Mouse (Mus musculus) midbrain, embryonic 16.5 days (tissue): ENCODE measurements around the gene Trim38. TPM values are rescaled to one million over a fixed set of nuclear protein-coding genes. Genes with fewer than 3 reads are reported as not detected.

Experiments used
- ATAC-seq: fragments of 200-750 bp; cut with Nextera tagmentation; 2 replicates; pipeline ENCODE4 v1.8.0; 2017; ENCODE audit warnings: moderate TSS enrichment
- H3K27ac ChIP-seq: fragments of 300-500 bp; sonication (generic); 2 replicates; pipeline ENCODE4 v1.5.1; 2014; ENCODE audit warnings: mild to moderate bottlenecking, low read length, mixed read lengths
- H3K27me3 ChIP-seq: fragments of 300-500 bp; sonication (generic); 2 replicates; pipeline ENCODE4 v1.6.1; 2014; ENCODE audit warnings: low read depth, low read length, mixed read lengths; ENCODE audit not compliant: control insufficient read depth, insufficient read depth
- H3K36me3 ChIP-seq: fragments of 300-500 bp; sonication (generic); 2 replicates; pipeline ENCODE4 v1.6.1; 2014; ENCODE audit warnings: mild to moderate bottlenecking, low read length, moderate library complexity, mixed read lengths; ENCODE audit not compliant: control insufficient read depth, insufficient read depth
- H3K4me1 ChIP-seq: fragments of 300-500 bp; sonication (generic); 2 replicates; pipeline ENCODE4 v1.6.1; 2014; ENCODE audit warnings: mild to moderate bottlenecking, low read length, mixed read lengths; ENCODE audit not compliant: control insufficient read depth, insufficient read depth
- H3K4me2 ChIP-seq: fragments of 300-500 bp; sonication (generic); 2 replicates; pipeline ENCODE4 v1.6.1; 2014; ENCODE audit warnings: mild to moderate bottlenecking, low read length, mixed read lengths
- H3K4me3 ChIP-seq: fragments of 300-500 bp; sonication (generic); 2 replicates; pipeline ENCODE4 v1.5.1; 2014; ENCODE audit warnings: low read depth, mild to moderate bottlenecking, low read length, moderate library complexity, mixed read lengths
- H3K9ac ChIP-seq: fragments of 300-500 bp; sonication (generic); 2 replicates; pipeline ENCODE4 v1.6.1; 2014; ENCODE audit warnings: low read depth, low read length, mixed read lengths
- H3K9me3 ChIP-seq: fragments of 300-500 bp; sonication (generic); replicated peaks from 2 replicates; pipeline ENCODE4 v1.6.1; 2014; ENCODE audit warnings: mild to moderate bottlenecking, low read length, mixed read lengths; ENCODE audit not compliant: control insufficient read depth, poor library complexity, severe bottlenecking
- WGBS: fragments of 180-500 bp; shearing (Covaris S2); extraction: QIAGEN DNeasy Blood & Tissue Kit; methylation state at CpG from one replicate; pipeline ENCODE4 v1.1.7; 2014; 5-methylcytosine and 5-hydroxymethylcytosine counted together
- polyA plus RNA-seq: library from polyadenylated mRNA; unstranded; fragments of >200 nt; fragmentation: Nextera tagmentation; extraction: Ambion mirVana; gene quantifications from 2 replicates; pipeline ENCODE4 v1.2.1, GENCODE M21; 2015

Trim38 gene
- polyA plus RNA-seq, 1 experiment from 2014 or later: not detected

DNA sequence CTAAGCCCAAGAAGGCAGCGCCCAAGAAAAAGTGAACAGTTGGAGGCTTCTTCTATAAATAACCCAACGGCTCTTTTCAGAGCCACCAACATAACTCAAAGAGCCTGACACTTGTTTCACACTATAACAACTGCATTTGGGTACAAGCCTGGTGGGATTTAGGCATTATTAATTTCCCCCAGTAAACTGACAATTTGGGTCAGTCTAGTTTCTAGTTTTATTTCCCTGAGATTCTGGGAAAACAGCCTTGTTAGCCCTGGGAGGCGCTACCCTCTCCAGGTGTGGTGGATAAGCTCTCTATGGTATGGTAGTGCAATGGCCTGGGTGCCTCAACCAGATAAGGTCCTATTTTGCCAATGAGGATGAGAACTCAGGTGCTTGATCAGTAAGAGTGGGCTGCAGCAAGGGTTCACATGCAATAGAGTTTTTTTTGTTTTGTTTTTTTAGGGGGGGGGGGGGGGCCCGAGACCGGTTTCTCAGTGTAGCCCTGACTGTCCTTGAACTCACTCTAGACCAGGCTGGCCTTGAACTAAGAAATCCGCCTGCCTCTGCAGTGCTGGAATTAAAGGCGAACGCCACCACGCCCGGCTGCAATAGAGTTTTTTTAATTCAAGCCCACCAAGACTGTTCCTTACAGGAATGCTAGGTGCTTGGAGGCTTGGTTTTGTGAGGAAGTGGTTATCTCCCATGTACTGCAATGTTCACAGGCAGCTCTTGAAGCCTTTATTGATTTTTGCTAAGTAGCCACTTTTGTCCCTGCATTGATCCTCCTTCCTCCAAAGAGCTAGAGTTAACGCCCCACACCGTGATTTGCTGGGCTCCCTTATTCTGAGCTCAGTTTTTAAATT, 5.2 kb upstream of the Trim38 start:
- peak overlapping the region; percentile 82 for H3K4me2 ChIP-seq
- no peak for ATAC-seq
- H3K27me3 ChIP-seq: no peaks in the 10 kb centered on the region
- no peaks in the 10 kb centered on the region for H3K36me3 ChIP-seq
- H3K4me1 ChIP-seq: peaks cover 25% of the 10 kb centered on the region
- whole genome bisulfite sequencing: 33% methylated on average over 12 of the region's 12 CpGs
- peak overlapping the region; percentile 49 for H3K4me3 ChIP-seq
- H3K27ac ChIP-seq: peak overlapping the region; percentile 67
- peak overlapping the region; percentile 64 for H3K9ac ChIP-seq
- no peaks in the 10 kb centered on the region for H3K9me3 ChIP-seq

DNA sequence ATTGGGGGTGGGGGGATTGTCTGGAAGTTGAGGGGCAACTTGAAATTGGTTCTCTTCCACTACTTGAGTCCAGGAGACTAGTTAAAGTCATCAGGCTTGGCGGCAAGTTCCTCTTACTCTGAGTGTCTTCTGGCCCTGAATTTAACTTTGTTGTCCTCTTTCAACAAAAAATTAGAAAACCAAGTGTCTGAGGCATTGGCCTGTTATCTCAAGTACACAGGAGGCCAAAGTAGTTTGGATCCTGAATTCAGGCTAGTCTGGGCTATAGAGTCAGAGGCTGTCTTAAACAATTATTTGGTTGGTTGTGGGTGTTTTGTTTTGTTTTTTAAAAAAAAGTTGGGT, 4.6 kb upstream of the Trim38 start:
- peaks cover 21% of the 10 kb centered on the region for H3K4me1 ChIP-seq
- H3K9ac ChIP-seq: no peak overlapping the region
- WGBS: 68% methylated on average over 1 of the region's 1 CpGs
- H3K4me3 ChIP-seq: no peak overlapping the region
- ATAC-seq: no peak
- H3K27me3 ChIP-seq: no peaks in the 10 kb centered on the region
- no peak overlapping the region for H3K4me2 ChIP-seq
- H3K36me3 ChIP-seq: no peaks in the 10 kb centered on the region
- H3K9me3 ChIP-seq: no peaks in the 10 kb centered on the region
- no peak overlapping the region for H3K27ac ChIP-seq

DNA sequence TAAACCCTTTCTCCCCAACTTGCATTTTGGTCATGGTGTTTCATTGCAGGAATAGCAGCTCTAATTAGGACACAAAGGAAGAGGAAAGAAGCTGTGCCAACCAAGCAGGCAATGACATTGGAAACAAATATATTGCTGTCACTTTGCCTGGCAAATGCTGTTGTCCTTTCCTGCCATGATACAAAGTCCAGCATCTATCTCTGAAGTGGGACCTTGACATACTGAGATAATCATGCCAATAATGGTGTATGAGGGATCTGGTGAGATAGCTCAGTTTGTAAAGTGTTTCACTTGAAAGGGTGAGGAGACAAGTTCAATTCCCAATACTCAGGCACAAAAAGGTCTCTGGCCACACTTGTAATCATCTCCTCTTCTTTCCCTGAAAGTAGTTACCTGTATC, 2.9 kb upstream of the Trim38 start:
- no peaks in the 10 kb centered on the region for H3K9me3 ChIP-seq
- ATAC-seq: no peak
- H3K27ac ChIP-seq: no peak overlapping the region
- H3K4me3 ChIP-seq: no peak overlapping the region
- no peaks in the 10 kb centered on the region for H3K27me3 ChIP-seq
- no peak overlapping the region for H3K4me2 ChIP-seq
- no peaks in the 10 kb centered on the region for H3K36me3 ChIP-seq
- H3K9ac ChIP-seq: no peak overlapping the region
- H3K4me1 ChIP-seq: peaks cover 18% of the 10 kb centered on the region

DNA sequence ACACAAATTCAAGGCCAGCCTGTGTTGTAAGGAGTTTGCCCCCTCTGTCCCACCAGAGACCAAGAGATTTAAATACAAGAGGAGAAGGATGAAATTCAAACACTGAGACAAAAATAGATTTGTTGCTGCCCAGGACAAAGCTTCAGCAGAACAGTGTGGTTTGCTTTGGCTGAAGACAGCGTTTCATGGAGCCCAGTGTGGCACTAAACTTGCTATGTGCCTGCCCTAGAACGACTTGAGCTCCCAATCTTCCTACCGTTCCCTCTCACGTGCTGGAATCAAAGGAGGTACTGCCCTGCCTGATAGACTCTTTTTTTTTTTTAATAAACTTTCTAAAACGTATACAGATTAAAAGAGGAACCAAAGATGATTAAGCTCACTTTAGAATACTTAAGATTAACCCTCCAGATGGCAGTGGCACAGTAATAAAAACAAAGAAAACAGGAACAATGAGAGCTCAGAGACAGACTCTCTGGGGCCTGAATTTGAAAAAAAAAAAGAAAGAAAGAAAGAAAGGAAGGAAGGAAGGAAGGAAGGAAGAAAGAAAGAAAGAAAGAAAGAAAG, 797 bp upstream of the Trim38 start:
- no peak for ATAC-seq
- Histone ChIP-seq H3K4me2 (no peak overlapping the region), H3K27me3 (no peaks in the 10 kb centered on the region), H3K9ac (no peak overlapping the region), H3K27ac (no peak overlapping the region), H3K36me3 (no peaks in the 10 kb centered on the region), H3K9me3 (no peaks in the 10 kb centered on the region), H3K4me3 (no peak overlapping the region), H3K4me1 (peaks cover 16% of the 10 kb centered on the region)
- 34% methylated on average over 5 of the region's 5 CpGs for WGBS

DNA sequence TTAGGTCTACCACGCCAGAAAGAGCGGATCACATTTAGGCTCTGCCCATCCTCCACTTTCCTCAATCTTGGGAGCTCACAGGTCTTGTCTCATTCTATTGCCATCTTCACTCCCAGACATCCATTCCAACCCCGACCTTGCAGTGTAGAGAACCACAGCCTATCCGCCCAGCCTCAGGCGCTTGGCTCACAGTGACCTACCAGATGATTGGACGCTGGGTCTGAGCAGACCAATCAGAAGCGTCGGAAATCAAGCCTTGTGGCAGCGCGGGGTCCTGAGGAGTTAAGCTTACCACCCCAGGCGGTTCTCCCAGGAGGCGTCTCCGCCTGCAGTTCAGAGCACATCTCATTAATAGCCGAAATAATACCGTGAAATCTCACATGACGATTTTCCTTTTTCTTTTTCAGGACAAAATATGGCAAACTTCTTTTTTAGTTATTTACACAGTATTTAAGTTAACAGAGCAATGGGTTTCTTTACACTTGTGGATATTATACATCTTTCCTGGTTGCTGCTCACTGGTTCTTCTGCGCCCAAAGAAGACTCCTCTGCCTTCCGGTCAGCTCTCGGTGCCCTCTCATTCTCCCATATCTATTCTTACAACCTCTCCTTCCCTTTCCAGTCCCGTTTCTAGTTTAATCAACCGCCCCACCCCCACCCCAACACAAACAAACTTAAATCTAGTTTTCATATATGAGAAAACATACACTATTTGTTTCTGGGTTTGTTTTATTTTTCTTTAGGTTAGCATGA, 3.0 kb downstream of the Trim38 start:
- no peaks in the 10 kb centered on the region for H3K9me3 ChIP-seq
- no peak overlapping the region for H3K27ac ChIP-seq
- H3K9ac ChIP-seq: no peak overlapping the region
- peak; percentile 92 for ATAC-seq
- peaks cover 8% of the 10 kb centered on the region for H3K4me1 ChIP-seq
- peak overlapping the region; percentile 52 for H3K4me2 ChIP-seq
- H3K27me3 ChIP-seq: no peaks in the 10 kb centered on the region
- H3K4me3 ChIP-seq: peak overlapping the region; percentile 8; the same call in 1 of the 2 replicates
- H3K36me3 ChIP-seq: no peaks in the 10 kb centered on the region
- WGBS: 22% methylated on average over 21 of the region's 21 CpGs

DNA sequence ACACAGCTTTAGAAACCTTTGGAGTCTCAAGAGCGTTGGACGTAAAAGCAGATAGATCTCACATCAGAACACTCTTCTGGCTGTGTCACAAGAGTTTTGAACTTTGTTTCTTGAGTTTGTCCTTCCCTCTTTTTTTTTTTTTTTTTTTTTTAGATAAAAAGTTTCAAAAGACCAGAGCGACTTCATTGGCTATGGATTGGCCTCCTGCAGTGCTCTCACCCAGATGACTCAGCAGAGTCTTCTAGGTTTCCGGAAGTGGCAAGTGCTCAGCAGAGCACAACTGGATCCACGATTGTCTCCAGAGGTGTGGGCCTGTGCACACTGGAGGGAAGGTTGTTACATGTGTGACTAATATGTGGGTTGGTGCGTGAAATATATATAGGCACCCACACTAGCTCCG, 8.6 kb downstream of the Trim38 start:
- H3K4me1 ChIP-seq: no peaks in the 10 kb centered on the region
- H3K9me3 ChIP-seq: no peaks in the 10 kb centered on the region
- no peak overlapping the region for H3K27ac ChIP-seq
- 94% methylated on average over 7 of the region's 7 CpGs for WGBS
- no peak for ATAC-seq
- no peaks in the 10 kb centered on the region for H3K27me3 ChIP-seq
- no peak overlapping the region for H3K4me2 ChIP-seq
- H3K4me3 ChIP-seq: no peak overlapping the region
- H3K9ac ChIP-seq: no peak overlapping the region
- no peaks in the 10 kb centered on the region for H3K36me3 ChIP-seq

DNA sequence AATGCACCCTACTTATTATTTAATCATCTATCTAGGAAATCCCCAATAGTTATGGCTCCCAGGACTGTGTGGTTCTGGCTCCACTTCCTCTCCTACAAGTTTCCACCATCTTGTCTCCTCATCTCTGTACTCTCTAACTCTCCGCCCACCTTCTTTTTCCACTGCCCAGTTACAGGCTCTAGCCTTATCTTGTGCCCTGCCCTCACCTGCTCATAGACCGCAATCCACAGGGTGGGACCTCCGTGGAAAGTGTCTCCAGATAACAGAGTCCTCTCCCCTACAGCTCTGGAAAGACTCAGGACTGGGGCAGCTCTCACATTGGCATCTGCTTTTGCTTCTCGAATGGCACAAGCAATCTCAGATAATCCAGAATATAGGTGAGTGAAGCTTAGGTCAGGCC, 9.3 kb downstream of the Trim38 start:
- 92% methylated on average over 4 of the region's 4 CpGs for WGBS
- Histone ChIP-seq H3K4me2 (no peak overlapping the region), H3K4me3 (no peak overlapping the region), H3K36me3 (no peaks in the 10 kb centered on the region), H3K4me1 (no peaks in the 10 kb centered on the region), H3K27ac (no peak overlapping the region), H3K27me3 (no peaks in the 10 kb centered on the region), H3K9me3 (no peaks in the 10 kb centered on the region), H3K9ac (no peak overlapping the region)
- no peak for ATAC-seq

DNA sequence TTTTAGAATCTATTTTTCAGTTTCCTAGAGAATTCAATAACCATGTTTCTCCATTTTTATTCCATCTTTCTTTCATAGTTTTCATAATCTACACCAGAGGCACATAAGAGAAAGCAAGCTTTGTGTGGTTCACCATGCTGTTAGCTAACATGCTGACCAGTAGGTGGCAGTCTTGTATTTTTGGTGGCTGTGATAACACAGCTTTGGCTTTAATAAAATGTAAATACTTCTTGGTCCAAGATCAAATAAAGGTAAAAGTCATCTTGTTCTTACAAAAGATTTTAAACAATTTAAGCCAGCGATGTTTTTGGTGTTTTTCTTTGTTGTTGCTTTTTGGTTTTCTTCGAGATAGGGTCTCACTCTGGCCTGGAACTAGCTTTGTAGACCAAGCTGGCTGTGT, 22.8 kb downstream of the Trim38 start:
- H3K4me2 ChIP-seq: no peak overlapping the region
- no peak overlapping the region for H3K27ac ChIP-seq
- no peaks in the 10 kb centered on the region for H3K4me1 ChIP-seq
- no peak overlapping the region for H3K9ac ChIP-seq
- H3K4me3 ChIP-seq: no peak overlapping the region
- WGBS: 48% methylated on average over 2 of the region's 2 CpGs
- 0 out of 2 replicates have a peak, but pooled peaks have one; percentile 76 for ATAC-seq
- no peaks in the 10 kb centered on the region for H3K36me3 ChIP-seq
- no peaks in the 10 kb centered on the region for H3K9me3 ChIP-seq
- H3K27me3 ChIP-seq: no peaks in the 10 kb centered on the region

DNA sequence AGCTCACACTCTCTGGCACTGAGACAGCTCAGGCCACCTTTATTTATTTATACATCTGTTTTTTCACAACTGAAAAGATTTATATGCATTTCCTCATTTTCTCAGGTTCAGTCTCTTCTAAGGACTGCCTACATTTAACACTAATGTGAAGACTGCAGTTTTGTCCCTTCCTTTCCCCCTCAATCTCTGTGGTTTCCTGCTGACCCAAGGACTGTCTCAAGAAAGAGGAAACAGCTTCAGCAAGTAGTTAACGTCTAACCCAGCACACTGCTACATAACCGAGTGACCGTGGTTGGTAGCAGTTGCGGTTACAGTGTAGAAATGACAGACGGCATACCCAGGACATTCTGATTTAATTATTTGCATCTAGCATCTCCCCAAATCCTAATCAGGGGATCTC, 29.7 kb downstream of the Trim38 start:
- H3K9ac ChIP-seq: no peak overlapping the region
- H3K27ac ChIP-seq: no peak overlapping the region
- no peak for ATAC-seq
- WGBS: 90% methylated on average over 5 of the region's 5 CpGs
- H3K36me3 ChIP-seq: no peaks in the 10 kb centered on the region
- no peaks in the 10 kb centered on the region for H3K9me3 ChIP-seq
- H3K4me3 ChIP-seq: no peak overlapping the region
- no peak overlapping the region for H3K4me2 ChIP-seq
- no peaks in the 10 kb centered on the region for H3K4me1 ChIP-seq
- H3K27me3 ChIP-seq: no peaks in the 10 kb centered on the region
